Mouse (Mus musculus) hindbrain, embryonic 12.5 days (tissue): Measurements from ENCODE around the gene Dynlrb2. TPM values are rescaled to one million over a fixed set of nuclear protein-coding genes. Genes with fewer than 3 reads are reported as not detected.

Experiments
- ATAC-seq: fragments of 200-750 bp; cut with Nextera tagmentation; 2 replicates; pipeline ENCODE4 v1.8.0; 2017; ENCODE audit warnings: moderate TSS enrichment; ENCODE audit not compliant: low FRiP score
- H3K27ac ChIP-seq: fragments of 300-500 bp; sonication (generic); 2 replicates; pipeline ENCODE4 v1.5.1; 2016; ENCODE audit warnings: mild to moderate bottlenecking
- H3K27me3 ChIP-seq: fragments of 300-500 bp; sonication (generic); 2 replicates; pipeline ENCODE4 v1.6.1; 2016; ENCODE audit warnings: mild to moderate bottlenecking
- H3K36me3 ChIP-seq: fragments of 300-500 bp; sonication (generic); 2 replicates; pipeline ENCODE4 v1.6.1; 2016; ENCODE audit warnings: mild to moderate bottlenecking
- H3K4me1 ChIP-seq: fragments of 300-500 bp; sonication (generic); 2 replicates; pipeline ENCODE4 v1.6.1; 2016
- H3K4me2 ChIP-seq: fragments of 300-500 bp; sonication (generic); replicated peaks from 2 replicates; pipeline ENCODE4 v1.6.1; 2016; ENCODE audit warnings: mild to moderate bottlenecking
- H3K4me3 ChIP-seq: fragments of 300-500 bp; sonication (generic); 2 replicates; pipeline ENCODE4 v1.5.1; 2016; ENCODE audit warnings: mild to moderate bottlenecking
- H3K9ac ChIP-seq: fragments of 300-500 bp; sonication (generic); 2 replicates; pipeline ENCODE4 v1.6.1; 2016; ENCODE audit warnings: mild to moderate bottlenecking, moderate library complexity
- H3K9me3 ChIP-seq: fragments of 300-500 bp; sonication (generic); replicated peaks from 2 replicates; pipeline ENCODE4 v1.6.1; 2016; ENCODE audit warnings: mild to moderate bottlenecking
- WGBS: fragments of 180-500 bp; shearing (Covaris S2); methylation state at CpG from one replicate; pipeline ENCODE4 v1.1.7; 2016; 5-methylcytosine and 5-hydroxymethylcytosine counted together
- polyA plus RNA-seq: library from polyadenylated mRNA; unstranded; fragments of >200 nt; fragmentation: Nextera tagmentation; extraction: Ambion mirVana; gene quantifications from 2 replicates; pipeline ENCODE4 v1.2.1, GENCODE M21; 2016

The Dynlrb2 gene
- polyA plus RNA-seq, 1 experiment from 2014 or later, result 18.3 TPM

GRCm38 (mm10) chr8:116509247-116509646, 4.5 kb downstream of the Dynlrb2 start:
- no peak for ATAC-seq
- peaks cover 2% of the 10 kb centered on the region; the same call in 1 of the 2 replicates for H3K4me1 ChIP-seq
- no peak overlapping the region for H3K4me2 ChIP-seq
- no peak overlapping the region for H3K4me3 ChIP-seq
- H3K27ac ChIP-seq, result no peak overlapping the region
- H3K9me3 ChIP-seq, result no peaks in the 10 kb centered on the region
- H3K36me3 ChIP-seq, result no peaks in the 10 kb centered on the region
- 73% methylated on average over 3 of the region's 3 CpGs for WGBS
- H3K27me3 ChIP-seq, result no peaks in the 10 kb centered on the region
- H3K9ac ChIP-seq, result no peak overlapping the region

GRCm38 (mm10) chr8:116519676-116520075, 14.9 kb downstream of the Dynlrb2 start:
- no peak overlapping the region for H3K4me2 ChIP-seq
- no peak for ATAC-seq
- WGBS, result 88% methylated on average over 5 of the region's 5 CpGs
- H3K9ac ChIP-seq, result no peak overlapping the region
- H3K27ac ChIP-seq, result no peak overlapping the region
- H3K4me1 ChIP-seq, result no peaks in the 10 kb centered on the region
- H3K9me3 ChIP-seq, result peaks cover 12% of the 10 kb centered on the region; the same call in 1 of the 2 replicates
- no peaks in the 10 kb centered on the region for H3K36me3 ChIP-seq
- no peaks in the 10 kb centered on the region for H3K27me3 ChIP-seq
- no peak overlapping the region for H3K4me3 ChIP-seq

- no peaks in the 10 kb centered on the region for H3K36me3 ChIP-seq
- 94% methylated on average over 4 of the region's 4 CpGs for WGBS
- H3K4me1 ChIP-seq, result no peaks in the 10 kb centered on the region
- H3K27ac ChIP-seq, result no peak overlapping the region
- H3K4me2 ChIP-seq, result no peak overlapping the region
- H3K9ac ChIP-seq, result no peak overlapping the region
- H3K9me3 ChIP-seq, result peaks cover 12% of the 10 kb centered on the region; the same call in 1 of the 2 replicates
- H3K27me3 ChIP-seq, result no peaks in the 10 kb centered on the region
- H3K4me3 ChIP-seq, result no peak overlapping the region
- no peak for ATAC-seq
Observed at GRCm38 (mm10) chr8:116521208-116521607, 16.4 kb downstream of the Dynlrb2 start.

GRCm38 (mm10) chr8:116521641-116522040, 16.9 kb downstream of the Dynlrb2 start:
- H3K9ac ChIP-seq, result no peak overlapping the region
- H3K27ac ChIP-seq, result no peak overlapping the region
- no peaks in the 10 kb centered on the region for H3K4me1 ChIP-seq
- peaks cover 9% of the 10 kb centered on the region; the same call in 1 of the 2 replicates for H3K9me3 ChIP-seq
- no peak overlapping the region for H3K4me2 ChIP-seq
- WGBS, result 90% methylated on average over 3 of the region's 3 CpGs
- no peak overlapping the region for H3K4me3 ChIP-seq
- no peaks in the 10 kb centered on the region for H3K36me3 ChIP-seq
- ATAC-seq, result no peak
- H3K27me3 ChIP-seq, result no peaks in the 10 kb centered on the region

- H3K27me3 ChIP-seq, result no peaks in the 10 kb centered on the region
- no peaks in the 10 kb centered on the region for H3K4me1 ChIP-seq
- H3K9ac ChIP-seq, result no peak overlapping the region
- no peaks in the 10 kb centered on the region for H3K36me3 ChIP-seq
- no peak overlapping the region for H3K4me3 ChIP-seq
- ATAC-seq, result no peak
- no peak overlapping the region for H3K27ac ChIP-seq
- peaks cover 4% of the 10 kb centered on the region; the same call in 1 of the 2 replicates for H3K9me3 ChIP-seq
- no peak overlapping the region for H3K4me2 ChIP-seq
- WGBS, result 79% methylated on average over 11 of the region's 11 CpGs
Observed at GRCm38 (mm10) chr8:116522104-116522767, 17.5 kb downstream of the Dynlrb2 start.

- no peaks in the 10 kb centered on the region for H3K36me3 ChIP-seq
- H3K27ac ChIP-seq, result no peak overlapping the region
- no peak overlapping the region for H3K4me2 ChIP-seq
- ATAC-seq, result no peak
- no peak overlapping the region for H3K4me3 ChIP-seq
- H3K9ac ChIP-seq, result no peak overlapping the region
- no peaks in the 10 kb centered on the region for H3K4me1 ChIP-seq
- WGBS, result 87% methylated on average over 7 of the region's 7 CpGs
- H3K9me3 ChIP-seq, result no peaks in the 10 kb centered on the region
- no peaks in the 10 kb centered on the region for H3K27me3 ChIP-seq
Observed at GRCm38 (mm10) chr8:116524915-116525314, 20.1 kb downstream of the Dynlrb2 start.

- 81% methylated on average over 7 of the region's 7 CpGs for WGBS
- ATAC-seq, result no peak
Observed at GRCm38 (mm10) chr8:116528736-116529135, 24.0 kb downstream of the Dynlrb2 start.

GRCm38 (mm10) chr8:116533081-116533480, 28.3 kb downstream of the Dynlrb2 start:
- Histone ChIP-seq H3K27me3 (no peaks in the 10 kb centered on the region), H3K4me1 (no peaks in the 10 kb centered on the region), H3K9me3 (peaks cover 3% of the 10 kb centered on the region; the same call in 1 of the 2 replicates), H3K27ac (no peak overlapping the region), H3K36me3 (no peaks in the 10 kb centered on the region), H3K4me3 (no peak overlapping the region), H3K4me2 (no peak overlapping the region), H3K9ac (no peak overlapping the region)
- no peak for ATAC-seq
- WGBS, result 75% methylated on average over 6 of the region's 6 CpGs

More at GRCm38 (mm10) chr8:116528736-116529135, 24.0 kb downstream of the Dynlrb2 start:
- H3K9ac ChIP-seq, result no peak overlapping the region
- H3K9me3 ChIP-seq, result peaks cover 1% of the 10 kb centered on the region; the same call in 1 of the 2 replicates
- no peaks in the 10 kb centered on the region for H3K36me3 ChIP-seq
- H3K4me3 ChIP-seq, result no peak overlapping the region
- H3K27me3 ChIP-seq, result no peaks in the 10 kb centered on the region
- no peaks in the 10 kb centered on the region for H3K4me1 ChIP-seq
- H3K27ac ChIP-seq, result no peak overlapping the region
- H3K4me2 ChIP-seq, result no peak overlapping the region

- no peak for ATAC-seq
- WGBS, result 75% methylated on average over 5 of the region's 5 CpGs
- H3K36me3 ChIP-seq, result no peaks in the 10 kb centered on the region
Observed at GRCm38 (mm10) chr8:116536786-116537185, 32.0 kb downstream of the Dynlrb2 start.

GRCm38 (mm10) chr8:116538763-116539162, 34.0 kb downstream of the Dynlrb2 start:
- ATAC-seq, result no peak
- WGBS, result 53% methylated on average over 7 of the region's 7 CpGs
- Histone ChIP-seq H3K4me1 (peaks cover 4% of the 10 kb centered on the region; the same call in 1 of the 2 replicates), H3K4me2 (no peak overlapping the region), H3K9me3 (0 out of 2 replicates have a peak, but pooled peaks cover 1% of the 10 kb centered on the region), H3K27me3 (no peaks in the 10 kb centered on the region), H3K9ac (no peak overlapping the region), H3K4me3 (no peak overlapping the region), H3K36me3 (no peaks in the 10 kb centered on the region), H3K27ac (no peak overlapping the region)

More at GRCm38 (mm10) chr8:116536786-116537185, 32.0 kb downstream of the Dynlrb2 start:
- peaks cover 3% of the 10 kb centered on the region; the same call in 1 of the 2 replicates for H3K9me3 ChIP-seq
- no peak overlapping the region for H3K9ac ChIP-seq
- no peak overlapping the region for H3K4me2 ChIP-seq
- H3K27ac ChIP-seq, result no peak overlapping the region
- peaks cover 4% of the 10 kb centered on the region; the same call in 1 of the 2 replicates for H3K4me1 ChIP-seq
- no peak overlapping the region for H3K4me3 ChIP-seq
- no peaks in the 10 kb centered on the region for H3K27me3 ChIP-seq

- WGBS, result 100% methylated on average over 1 of the region's 1 CpGs
- Histone ChIP-seq H3K4me3 (no peak overlapping the region), H3K27me3 (no peaks in the 10 kb centered on the region), H3K4me2 (no peak overlapping the region), H3K9me3 (no peaks in the 10 kb centered on the region), H3K4me1 (peaks cover 4% of the 10 kb centered on the region; the same call in 1 of the 2 replicates), H3K36me3 (no peaks in the 10 kb centered on the region), H3K27ac (no peak overlapping the region), H3K9ac (no peak overlapping the region)
- no peak for ATAC-seq
Observed at GRCm38 (mm10) chr8:116540136-116540535, 35.4 kb downstream of the Dynlrb2 start.

GRCm38 (mm10) chr8:116542842-116543241, 38.1 kb downstream of the Dynlrb2 start:
- no peaks in the 10 kb centered on the region for H3K36me3 ChIP-seq
- H3K4me1 ChIP-seq, result peaks cover 4% of the 10 kb centered on the region; the same call in 1 of the 2 replicates
- no peak for ATAC-seq
- 89% methylated on average over 5 of the region's 5 CpGs for WGBS
- H3K9me3 ChIP-seq, result no peaks in the 10 kb centered on the region
- H3K4me3 ChIP-seq, result no peak overlapping the region
- no peak overlapping the region for H3K27ac ChIP-seq
- H3K27me3 ChIP-seq, result no peaks in the 10 kb centered on the region
- no peak overlapping the region for H3K9ac ChIP-seq
- no peak overlapping the region for H3K4me2 ChIP-seq

- H3K9ac ChIP-seq, result no peak overlapping the region
- H3K9me3 ChIP-seq, result no peaks in the 10 kb centered on the region
- H3K27ac ChIP-seq, result no peak overlapping the region
- peaks cover 4% of the 10 kb centered on the region; the same call in 1 of the 2 replicates for H3K4me1 ChIP-seq
- H3K27me3 ChIP-seq, result no peaks in the 10 kb centered on the region
- no peak overlapping the region for H3K4me3 ChIP-seq
- no peaks in the 10 kb centered on the region for H3K36me3 ChIP-seq
- no peak overlapping the region for H3K4me2 ChIP-seq
- 86% methylated on average over 1 of the region's 1 CpGs for WGBS
- no peak for ATAC-seq
Observed at GRCm38 (mm10) chr8:116543366-116543765, 38.6 kb downstream of the Dynlrb2 start.
